Mouse (Mus musculus) right cerebral cortex, postnatal 25 days (tissue): Measurements from ENCODE around the gene Olfr1262.

Experiments
- DNase-seq: peaks from one replicate; pipeline ENCODE4 v3.0.0; 2022

The Olfr1262 gene

GRCm38 (mm10) chr2:89999845-90000244 is at the start of gene Olfr1262:
Gene Olfr1262, plus strand, starts transcription at chr2:90000145.
- no peak for DNase-seq

GRCm38 (mm10) chr2:89974184-89974583 is 25.8 kb upstream of the Olfr1262 start, which contains the start of gene Olfr1260:
Gene Olfr1260, plus strand, starts transcription at chr2:89974340.
- DNase-seq: no peak

DNA sequence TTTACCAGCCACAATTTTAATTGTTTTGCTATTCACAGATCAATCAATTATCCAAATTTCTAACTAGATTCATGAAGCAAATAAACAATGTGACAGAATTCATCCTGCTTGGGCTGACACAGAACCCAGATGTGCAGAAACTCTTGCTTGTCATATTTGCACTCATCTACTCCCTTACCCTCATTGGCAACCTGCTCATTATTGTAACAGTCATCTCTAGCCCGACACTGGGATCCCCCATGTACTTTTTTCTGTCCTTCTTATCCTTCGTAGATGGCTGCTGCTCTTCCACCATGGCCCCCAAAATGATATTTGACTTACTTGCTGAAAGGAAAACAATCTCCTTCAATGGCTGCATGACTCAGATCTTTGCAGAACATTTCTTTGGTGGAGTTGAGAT is 22.2 kb upstream of the Olfr1262 start:
- DNase-seq: no peak

- DNase-seq: no peak
Measured at GRCm38 (mm10) chr2:89990921-89991320, 9.0 kb upstream of the Olfr1262 start, which contains the start of gene Olfr1261. Gene Olfr1261, plus strand, starts transcription at chr2:89991221.

GRCm38 (mm10) chr2:90011831-90012230 is 11.9 kb downstream of the Olfr1262 start, which contains the start of gene Olfr1263:
Gene Olfr1263, plus strand, starts transcription at chr2:90012131.
- DNase-seq: no peak

DNA sequence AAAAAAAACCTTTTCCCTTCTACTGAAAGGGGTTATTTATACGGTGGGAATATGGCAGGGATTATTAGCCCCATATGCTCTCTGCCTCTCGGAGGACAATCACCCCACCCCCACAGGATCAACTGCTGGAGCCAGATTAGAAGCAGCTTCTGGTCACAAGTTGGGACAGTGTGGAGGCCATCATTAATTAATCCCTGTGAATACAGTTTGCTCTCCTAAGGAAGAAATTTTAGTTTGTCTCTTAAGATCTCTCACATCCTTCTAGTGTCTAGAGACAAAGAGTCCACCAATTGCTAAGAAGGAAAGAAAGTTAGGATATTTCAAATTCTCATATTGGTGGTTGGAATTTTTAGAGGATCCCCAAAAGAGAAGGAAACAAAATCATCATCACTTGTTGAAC is 25.5 kb downstream of the Olfr1262 start, which contains the start of gene Olfr1264:
Gene Olfr1264 (minus strand): TSS at position 101 of the 400 bp plus-strand sequence.
- no peak for DNase-seq

DNA sequence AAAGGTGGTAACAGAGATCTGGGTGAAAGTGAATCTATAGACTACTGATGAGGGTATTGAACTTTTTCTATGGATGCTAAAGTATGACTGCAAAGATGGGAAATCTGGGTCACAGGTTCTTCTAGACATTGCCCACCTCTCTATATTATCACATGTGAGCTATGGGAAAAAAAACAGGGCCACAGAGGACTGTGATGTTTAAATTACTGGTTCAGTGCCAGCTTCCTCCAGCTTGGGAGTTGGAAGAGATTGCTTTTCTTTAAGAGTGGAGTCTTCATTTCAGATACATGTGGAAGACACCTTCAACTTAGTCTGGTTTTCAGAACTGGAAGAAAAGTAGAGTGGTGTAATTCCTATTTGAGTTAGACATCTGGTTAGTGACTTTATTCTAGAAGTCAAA is 35.1 kb downstream of the Olfr1262 start, which contains the start of gene Olfr1265:
Gene Olfr1265 (plus strand): TSS at position 301 of the 400 bp plus-strand sequence.
- no peak for DNase-seq
